Mouse (Mus musculus): ENCODE measurements around the gene Qtrt1. TPM values are rescaled to one million over a fixed set of nuclear protein-coding genes. Genes with fewer than 3 reads are reported as not detected.

Gene Qtrt1
- polyA plus RNA-seq, 1 experiment, result not detected

- peaks cover 4% of the 10 kb centered on the region for H3K4me1 ChIP-seq (ENCODE audit: control insufficient read depth, insufficient read depth, low read length)
- WGBS, result 6% methylated on average over 4 of the region's 4 CpGs
- TF ChIP-seq CTCF (IDR thresholded peaks at IDR 0.05; ENCODE audit: insufficient read depth, low read depth, low read length) (no peak), POLR2A (IDR thresholded peaks at IDR 0.05; ENCODE audit: insufficient read depth, low read depth, low read length) (no peak)
- no peak overlapping the region for H3K27ac ChIP-seq (ENCODE audit: insufficient read depth, low read depth, low read length)
- H3K4me3 ChIP-seq (ENCODE audit: insufficient read depth, low read depth, low read length), result no peak overlapping the region
Measured at GRCm38 (mm10) chr9:21407951-21408350, 3.7 kb upstream of the Qtrt1 start.

- H3K4me1 ChIP-seq (ENCODE audit: control insufficient read depth, insufficient read depth, low read length), result peaks cover 4% of the 10 kb centered on the region
- 67% methylated on average over 7 of the region's 7 CpGs for WGBS
- no peak overlapping the region for H3K4me3 ChIP-seq (ENCODE audit: insufficient read depth, low read depth, low read length)
- no peak for TF ChIP-seq CTCF (IDR thresholded peaks at IDR 0.05; ENCODE audit: insufficient read depth, low read depth, low read length)
- TF ChIP-seq POLR2A (IDR thresholded peaks at IDR 0.05; ENCODE audit: insufficient read depth, low read depth, low read length), result no peak
- H3K27ac ChIP-seq (ENCODE audit: insufficient read depth, low read depth, low read length), result no peak overlapping the region
Measured at GRCm38 (mm10) chr9:21408624-21409023, 3.0 kb upstream of the Qtrt1 start.

- Histone ChIP-seq H3K27ac (ENCODE audit: insufficient read depth, low read depth, low read length) (no peak overlapping the region), H3K4me3 (ENCODE audit: insufficient read depth, low read depth, low read length) (no peak overlapping the region), H3K4me1 (ENCODE audit: control insufficient read depth, insufficient read depth, low read length) (peaks cover 4% of the 10 kb centered on the region)
- 28% methylated on average over 9 of the region's 9 CpGs for WGBS
- TF ChIP-seq CTCF (IDR thresholded peaks at IDR 0.05; ENCODE audit: insufficient read depth, low read depth, low read length) (no peak), POLR2A (IDR thresholded peaks at IDR 0.05; ENCODE audit: insufficient read depth, low read depth, low read length) (no peak)
Measured at GRCm38 (mm10) chr9:21409592-21410317, 1.9 kb upstream of the Qtrt1 start.

GRCm38 (mm10) chr9:21417866-21418265, 6.2 kb downstream of the Qtrt1 start:
- H3K4me1 ChIP-seq (ENCODE audit: control insufficient read depth, insufficient read depth, low read length), result no peaks in the 10 kb centered on the region
- TF ChIP-seq POLR2A (IDR thresholded peaks at IDR 0.05; ENCODE audit: insufficient read depth, low read depth, low read length) (no peak), CTCF (IDR thresholded peaks at IDR 0.05; ENCODE audit: insufficient read depth, low read depth, low read length) (no peak)
- 95% methylated on average over 2 of the region's 2 CpGs for WGBS
- no peak overlapping the region for H3K27ac ChIP-seq (ENCODE audit: insufficient read depth, low read depth, low read length)
- H3K4me3 ChIP-seq (ENCODE audit: insufficient read depth, low read depth, low read length), result no peak overlapping the region

- TF ChIP-seq POLR2A (IDR thresholded peaks at IDR 0.05; ENCODE audit: insufficient read depth, low read depth, low read length) (no peak), CTCF (IDR thresholded peaks at IDR 0.05; ENCODE audit: insufficient read depth, low read depth, low read length) (no peak)
- Histone ChIP-seq H3K27ac (ENCODE audit: insufficient read depth, low read depth, low read length) (no peak overlapping the region), H3K4me1 (ENCODE audit: control insufficient read depth, insufficient read depth, low read length) (no peaks in the 10 kb centered on the region), H3K4me3 (ENCODE audit: insufficient read depth, low read depth, low read length) (no peak overlapping the region)
- 84% methylated on average over 2 of the region's 2 CpGs for WGBS
Measured at GRCm38 (mm10) chr9:21419646-21420045, 8.0 kb downstream of the Qtrt1 start.

- peaks cover 18% of the 10 kb centered on the region for H3K4me1 ChIP-seq (ENCODE audit: control insufficient read depth, insufficient read depth, low read length)
- TF ChIP-seq POLR2A (IDR thresholded peaks at IDR 0.05; ENCODE audit: insufficient read depth, low read depth, low read length), result peak; percentile 86
- no peak for TF ChIP-seq CTCF (IDR thresholded peaks at IDR 0.05; ENCODE audit: insufficient read depth, low read depth, low read length)
- peak within 1 kb of the TSS; percentile 98 for H3K4me3 ChIP-seq (ENCODE audit: insufficient read depth, low read depth, low read length)
- under 1% methylated on average over 82 of the region's 82 CpGs for WGBS
- peak within 1 kb of the TSS; percentile 53 for H3K27ac ChIP-seq (ENCODE audit: insufficient read depth, low read depth, low read length)
Measured at GRCm38 (mm10) chr9:21424631-21425555, 13.3 kb downstream of the Qtrt1 start, which contains the start of gene Dnm2. TSS of gene Dnm2 (plus strand) at chr9:21424908.

GRCm38 (mm10) chr9:21425556-21425945, 13.9 kb downstream of the Qtrt1 start:
- TF ChIP-seq POLR2A (IDR thresholded peaks at IDR 0.05; ENCODE audit: insufficient read depth, low read depth, low read length), result no peak
- TF ChIP-seq CTCF (IDR thresholded peaks at IDR 0.05; ENCODE audit: insufficient read depth, low read depth, low read length), result no peak
- Histone ChIP-seq H3K4me1 (ENCODE audit: control insufficient read depth, insufficient read depth, low read length) (peaks cover 23% of the 10 kb centered on the region), H3K27ac (ENCODE audit: insufficient read depth, low read depth, low read length) (peak overlapping the region; percentile 9), H3K4me3 (ENCODE audit: insufficient read depth, low read depth, low read length) (peak overlapping the region; percentile 98)
- WGBS, result 2% methylated on average over 6 of the region's 6 CpGs

GRCm38 (mm10) chr9:21426013-21426412, 14.4 kb downstream of the Qtrt1 start:
- H3K4me1 ChIP-seq (ENCODE audit: control insufficient read depth, insufficient read depth, low read length), result peaks cover 27% of the 10 kb centered on the region
- H3K4me3 ChIP-seq (ENCODE audit: insufficient read depth, low read depth, low read length), result peak overlapping the region; percentile 98
- TF ChIP-seq CTCF (IDR thresholded peaks at IDR 0.05; ENCODE audit: insufficient read depth, low read depth, low read length), result no peak
- TF ChIP-seq POLR2A (IDR thresholded peaks at IDR 0.05; ENCODE audit: insufficient read depth, low read depth, low read length), result no peak
- 0% methylated on average over 1 of the region's 1 CpGs for WGBS
- H3K27ac ChIP-seq (ENCODE audit: insufficient read depth, low read depth, low read length), result peak overlapping the region; percentile 9; the same call in 1 of the 2 replicates

GRCm38 (mm10) chr9:21426525-21426924, 14.9 kb downstream of the Qtrt1 start:
- Histone ChIP-seq H3K27ac (ENCODE audit: insufficient read depth, low read depth, low read length) (no peak overlapping the region), H3K4me3 (ENCODE audit: insufficient read depth, low read depth, low read length) (peak overlapping the region; percentile 20), H3K4me1 (ENCODE audit: control insufficient read depth, insufficient read depth, low read length) (peaks cover 30% of the 10 kb centered on the region)
- TF ChIP-seq POLR2A (IDR thresholded peaks at IDR 0.05; ENCODE audit: insufficient read depth, low read depth, low read length) (no peak), CTCF (IDR thresholded peaks at IDR 0.05; ENCODE audit: insufficient read depth, low read depth, low read length) (no peak)
- WGBS, result 39% methylated on average over 2 of the region's 2 CpGs
